Mouse (Mus musculus) ovary, adult 18-20 months (tissue): Measurements from ENCODE around the gene Gm4952.
"Not testable (repeated sequence)": the region's sequence is repeated elsewhere in the genome, so short reads cannot be mapped to it uniquely, and the experiment has no call there.

Experiments
- DNase-seq: peaks from one replicate; pipeline ENCODE4 v3.0.0; 2022; ENCODE audit warnings: low spot score, mixed read lengths

Gm4952 gene

DNA sequence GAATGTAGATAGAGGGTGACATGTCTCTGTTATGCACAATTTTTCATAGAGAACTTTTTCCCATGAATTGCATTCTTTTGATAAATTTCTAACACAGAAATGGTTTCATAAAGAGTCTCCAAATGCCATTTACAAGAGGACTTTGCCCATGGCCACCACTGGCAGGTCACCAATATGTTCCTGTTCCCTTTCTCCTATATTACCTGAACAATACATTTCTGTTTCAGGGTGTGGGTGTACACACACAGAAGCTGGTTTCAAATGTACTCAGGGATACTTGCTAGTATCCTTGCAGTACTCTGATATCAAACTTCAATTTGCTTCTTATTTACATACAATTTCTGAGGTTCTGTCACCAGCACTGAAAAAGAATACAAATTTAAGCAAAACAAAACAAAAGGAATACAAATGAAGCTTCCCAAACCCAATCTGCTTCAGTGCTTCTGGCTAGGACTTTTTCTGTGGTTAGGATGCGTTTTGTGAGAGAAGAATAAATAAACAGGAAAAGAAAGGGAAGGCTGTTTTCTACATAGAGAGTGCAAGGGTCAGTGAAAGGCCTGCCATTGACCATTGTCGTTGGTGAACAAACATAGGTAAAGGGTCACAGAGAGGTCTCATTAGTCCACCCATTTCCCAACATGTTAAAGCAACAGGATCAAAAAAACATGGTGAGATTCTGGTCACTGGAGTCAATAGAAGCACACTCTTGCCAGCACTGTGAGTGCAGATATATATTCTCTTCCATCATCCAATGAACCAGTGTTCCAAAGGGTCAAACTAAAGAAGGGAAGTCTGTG, 1.1 kb downstream of the Gm4952 start:
- DNase-seq: no peak

DNA sequence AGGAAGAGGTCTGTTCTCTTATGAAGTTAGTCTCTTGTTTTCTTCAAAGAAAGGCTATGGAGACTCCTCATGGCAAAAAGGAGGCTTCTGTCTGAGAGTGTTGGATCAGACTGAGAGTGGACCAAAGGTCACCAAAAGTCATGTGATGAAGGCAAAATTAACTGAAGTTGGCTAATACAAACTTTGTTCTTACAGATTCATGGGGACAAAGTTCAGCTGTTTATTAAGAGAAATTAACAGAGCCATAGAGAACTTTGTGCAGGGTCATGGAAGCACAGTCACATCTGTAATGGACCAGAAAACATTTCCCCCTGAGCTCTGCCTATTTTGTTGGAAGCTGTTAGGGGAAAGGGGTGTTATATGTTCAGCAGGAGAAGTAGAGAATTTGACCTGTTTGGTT, 8.6 kb downstream of the Gm4952 start:
- no peak for DNase-seq

DNA sequence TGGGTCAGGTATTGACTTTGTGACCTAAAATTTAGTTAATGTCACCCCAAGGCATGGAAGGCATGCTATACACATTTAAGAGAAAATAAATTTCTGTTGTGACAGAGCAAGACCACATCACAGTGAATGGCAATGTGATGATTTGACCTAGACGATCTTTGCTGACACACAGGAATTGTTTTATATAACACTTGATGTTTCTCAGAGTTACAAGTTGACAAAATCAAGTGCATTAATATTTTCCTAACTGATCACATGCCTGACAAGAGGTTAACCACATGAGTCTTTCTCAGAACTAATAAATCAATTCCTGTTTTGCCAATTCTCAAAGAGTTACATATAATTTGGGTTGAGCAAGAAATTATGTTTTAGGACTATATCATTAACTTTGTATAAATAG, 13.9 kb downstream of the Gm4952 start:
- no peak for DNase-seq

DNA sequence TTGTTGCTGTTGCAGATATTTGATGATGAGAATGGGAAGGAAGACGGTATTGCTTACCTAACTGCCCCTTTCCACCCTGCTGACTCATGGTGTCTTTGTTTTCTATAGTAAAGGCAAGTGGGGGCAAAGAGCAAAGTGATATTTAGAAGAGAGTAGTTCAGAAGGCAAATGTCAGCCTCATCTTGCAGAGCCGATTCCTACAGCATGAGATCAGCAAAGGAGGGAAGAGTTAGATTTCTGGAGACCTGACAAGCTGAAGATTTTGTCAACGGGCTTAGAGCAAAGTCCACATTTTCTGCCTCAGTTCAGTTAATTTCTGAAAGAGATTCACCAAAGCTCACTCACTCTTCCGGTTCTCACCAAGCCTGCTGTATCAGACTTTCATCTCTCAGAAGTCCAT, 33.4 kb downstream of the Gm4952 start, which contains the start of gene Glyat:
TSS of gene Glyat (plus strand) at position 133 of the 400 bp plus-strand sequence.
- DNase-seq: no peak

DNA sequence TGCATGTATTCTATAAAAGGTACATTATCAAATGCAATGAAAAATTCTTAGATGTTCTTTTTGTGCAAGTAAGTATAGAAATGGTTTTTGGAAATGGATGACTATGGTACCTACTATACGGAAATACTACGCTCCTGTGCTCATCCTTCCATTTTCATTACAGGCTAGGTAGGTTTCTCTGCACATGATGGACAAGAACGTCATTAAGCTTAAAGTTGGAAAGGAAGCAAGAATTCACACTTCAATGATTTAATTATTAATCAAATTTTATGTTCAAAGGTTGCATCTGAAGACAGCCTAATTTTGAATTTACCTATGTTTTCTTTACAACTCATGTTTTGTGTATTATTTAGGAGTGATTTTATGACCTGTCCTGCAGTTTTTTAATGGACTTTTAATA, 34.5 kb downstream of the Gm4952 start:
- no peak for DNase-seq

DNA sequence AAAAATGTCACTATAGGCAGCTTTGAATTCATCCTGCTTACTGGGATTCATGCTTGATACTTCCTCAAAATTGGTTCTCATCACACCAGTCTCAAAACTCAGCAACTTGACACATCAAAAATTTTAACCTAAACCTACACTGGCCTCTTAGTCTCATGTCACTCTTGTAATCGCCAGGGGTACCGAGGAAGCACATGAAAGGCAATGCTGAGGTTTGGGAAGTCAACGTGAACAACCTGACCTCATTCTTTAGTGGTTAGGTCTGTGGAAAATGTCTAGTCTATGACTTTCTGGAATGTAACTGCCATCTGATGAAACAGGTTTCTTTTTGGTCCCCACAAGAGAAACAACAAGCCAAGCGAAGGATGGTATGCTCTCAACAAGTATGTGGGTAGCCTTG, 35.2 kb downstream of the Gm4952 start:
- DNase-seq: no peak

DNA sequence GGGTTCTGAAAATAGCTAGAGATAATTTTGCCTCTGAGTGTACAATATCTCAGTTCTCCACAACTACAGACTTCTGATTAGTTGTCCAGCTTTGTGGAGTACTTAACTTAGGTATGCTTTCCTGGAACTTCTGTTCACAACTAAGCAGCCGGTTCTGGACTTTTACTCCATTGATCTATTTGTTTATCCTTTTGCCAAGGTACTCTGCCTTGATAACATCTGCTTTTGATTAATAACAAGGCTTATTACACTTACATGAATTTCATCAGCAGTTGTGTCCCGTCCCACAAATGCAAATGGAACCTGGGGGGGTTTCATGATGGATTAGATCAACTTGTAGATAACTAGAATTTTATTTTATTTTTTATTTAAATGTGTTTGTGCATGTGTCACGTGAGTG, 37.1 kb downstream of the Gm4952 start:
- DNase-seq: no peak

DNA sequence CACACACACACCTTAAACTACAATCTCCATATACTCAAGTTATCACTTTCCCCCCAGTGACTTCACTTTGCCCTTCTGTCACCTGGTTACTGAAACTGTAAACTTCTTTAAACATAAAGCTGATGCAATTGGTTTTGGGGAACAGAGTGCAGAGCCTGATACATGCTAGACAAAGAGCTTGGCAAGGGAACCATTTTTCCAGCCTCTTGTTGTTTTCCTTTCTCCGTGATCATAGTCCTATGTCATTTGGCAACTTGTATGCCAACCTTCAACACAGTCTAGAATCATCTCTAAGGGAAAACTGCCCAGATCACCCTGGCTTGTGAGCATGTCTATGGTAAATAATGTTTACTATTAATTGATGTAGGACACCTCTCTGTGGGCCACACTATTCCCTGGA, 38.3 kb downstream of the Gm4952 start:
- DNase-seq: no peak

DNA sequence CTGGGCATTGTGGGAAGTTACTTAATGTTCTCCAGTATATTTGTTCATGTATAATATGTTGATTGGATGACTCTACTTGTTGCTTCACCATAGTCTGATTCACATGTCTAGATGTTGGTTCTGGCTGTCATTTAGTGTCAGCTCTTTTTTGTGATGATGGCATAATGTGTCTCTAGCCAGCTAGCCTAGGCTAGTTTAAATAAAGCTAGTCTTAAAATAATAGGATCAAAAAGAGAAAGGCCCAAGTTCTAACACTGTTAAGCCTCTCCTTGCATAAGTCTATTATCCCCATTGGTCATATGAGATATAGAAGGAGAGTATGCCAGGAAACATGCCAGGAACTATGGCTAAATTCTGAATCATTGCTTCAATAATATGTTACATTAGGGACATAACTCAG, 49.7 kb downstream of the Gm4952 start:
- no peak for DNase-seq

DNA sequence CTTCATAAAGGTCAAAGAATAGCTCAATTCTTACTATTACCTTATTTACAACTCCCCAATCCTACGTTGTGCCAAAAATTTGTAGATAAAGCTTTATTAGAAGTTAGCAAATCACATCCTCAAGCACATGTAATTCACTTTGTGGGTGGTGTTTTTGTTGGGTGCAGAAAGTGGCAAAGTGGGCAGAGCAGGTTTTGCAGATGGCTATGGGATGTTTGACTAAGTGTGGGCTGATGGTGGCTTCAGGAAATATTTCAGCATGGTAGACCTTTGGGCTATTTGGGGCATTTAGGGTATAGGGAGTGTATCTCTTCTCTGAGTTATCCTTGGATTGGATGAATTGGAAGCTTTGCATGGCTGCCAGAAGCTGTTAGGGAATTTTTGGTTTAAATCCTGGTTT, 66.4 kb downstream of the Gm4952 start:
- no peak for DNase-seq

DNA sequence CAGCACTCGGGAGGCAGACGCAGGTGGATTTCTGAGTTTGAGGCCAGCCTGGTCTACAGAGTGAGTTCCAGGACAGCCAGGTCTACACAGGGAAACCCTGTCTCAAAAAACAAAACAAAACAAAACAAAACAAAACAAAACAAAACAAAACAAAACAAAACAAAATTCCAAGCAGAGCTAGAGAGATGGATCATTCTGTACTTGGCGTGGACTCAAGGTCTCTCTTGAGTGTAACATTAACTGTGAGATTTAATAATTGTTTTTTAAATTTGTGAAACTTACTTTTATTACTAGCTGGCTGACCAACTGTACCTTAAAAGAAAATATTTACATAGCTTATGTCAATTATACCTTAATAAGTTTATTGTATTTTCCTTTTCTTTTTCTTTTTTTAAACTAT, 68.8 kb downstream of the Gm4952 start:
- not testable (repeated sequence) for DNase-seq

DNA sequence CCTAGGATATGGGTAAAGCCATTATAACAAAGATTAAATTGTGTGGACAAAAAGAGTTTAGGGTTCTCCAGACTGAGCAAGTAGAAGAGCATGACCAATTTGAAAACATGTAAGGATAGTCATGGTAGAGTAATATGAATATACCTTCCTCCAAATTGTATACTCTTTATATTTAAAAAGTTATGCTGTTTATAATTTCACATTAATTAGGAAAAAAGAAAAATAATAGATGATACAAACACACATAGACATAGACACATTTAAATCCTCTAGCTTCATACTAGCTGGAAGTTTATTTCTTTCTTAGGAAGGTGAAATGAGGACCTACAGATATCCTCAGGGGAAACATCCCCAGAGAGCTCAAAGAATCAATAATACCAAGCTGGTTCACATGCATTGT, 70.4 kb downstream of the Gm4952 start, which contains the start of gene Olfr1442:
TSS of gene Olfr1442 (plus strand) at position 301 of the 400 bp plus-strand sequence.
- no peak for DNase-seq

DNA sequence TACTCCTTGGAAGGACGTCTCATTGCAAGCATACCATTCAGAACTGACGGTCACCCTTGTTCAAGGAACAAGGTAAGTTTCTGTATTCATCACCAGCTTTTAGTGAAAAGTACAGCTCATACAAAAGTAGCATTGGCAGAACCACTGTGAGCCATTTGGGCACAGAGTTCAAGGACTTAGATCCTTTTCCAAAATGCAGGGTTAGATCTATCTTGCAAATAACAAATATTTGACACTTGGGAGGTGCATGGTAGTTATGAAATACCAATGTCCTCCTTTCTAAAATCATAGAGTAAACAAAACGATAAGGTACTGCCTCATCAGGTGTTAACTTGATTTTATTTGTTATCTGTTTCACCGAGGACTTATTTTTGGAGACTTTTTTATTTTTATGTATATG, 71.3 kb downstream of the Gm4952 start:
- DNase-seq: no peak

DNA sequence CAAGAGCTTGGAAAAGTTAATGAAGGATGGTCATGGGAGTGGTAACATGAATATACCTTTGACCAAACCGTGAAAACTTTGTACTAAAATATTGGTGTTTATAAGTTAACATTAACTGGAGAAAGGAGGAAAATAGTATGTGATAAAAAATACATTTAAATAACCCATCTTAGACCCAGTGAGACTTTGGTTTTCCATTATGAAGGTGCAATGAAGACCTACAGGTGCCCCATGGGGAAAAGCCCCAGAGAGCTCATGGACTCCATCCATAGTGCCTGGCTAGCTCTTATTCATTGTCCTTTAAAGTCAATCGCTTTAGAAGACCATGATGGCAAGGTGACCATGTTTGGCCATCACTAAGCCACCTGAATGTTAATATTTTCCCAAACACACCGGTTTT, 78.0 kb downstream of the Gm4952 start, which contains the start of gene Olfr1443:
TSS of gene Olfr1443 (plus strand) at position 301 of the 400 bp plus-strand sequence.
- DNase-seq: no peak
